Mouse (Mus musculus): ENCODE measurements around the gene Pcsk6.
"Not testable (repeated sequence)": the region's sequence is repeated elsewhere in the genome, so short reads cannot be mapped to it uniquely, and the experiment has no call there.

The Pcsk6 gene

DNA sequence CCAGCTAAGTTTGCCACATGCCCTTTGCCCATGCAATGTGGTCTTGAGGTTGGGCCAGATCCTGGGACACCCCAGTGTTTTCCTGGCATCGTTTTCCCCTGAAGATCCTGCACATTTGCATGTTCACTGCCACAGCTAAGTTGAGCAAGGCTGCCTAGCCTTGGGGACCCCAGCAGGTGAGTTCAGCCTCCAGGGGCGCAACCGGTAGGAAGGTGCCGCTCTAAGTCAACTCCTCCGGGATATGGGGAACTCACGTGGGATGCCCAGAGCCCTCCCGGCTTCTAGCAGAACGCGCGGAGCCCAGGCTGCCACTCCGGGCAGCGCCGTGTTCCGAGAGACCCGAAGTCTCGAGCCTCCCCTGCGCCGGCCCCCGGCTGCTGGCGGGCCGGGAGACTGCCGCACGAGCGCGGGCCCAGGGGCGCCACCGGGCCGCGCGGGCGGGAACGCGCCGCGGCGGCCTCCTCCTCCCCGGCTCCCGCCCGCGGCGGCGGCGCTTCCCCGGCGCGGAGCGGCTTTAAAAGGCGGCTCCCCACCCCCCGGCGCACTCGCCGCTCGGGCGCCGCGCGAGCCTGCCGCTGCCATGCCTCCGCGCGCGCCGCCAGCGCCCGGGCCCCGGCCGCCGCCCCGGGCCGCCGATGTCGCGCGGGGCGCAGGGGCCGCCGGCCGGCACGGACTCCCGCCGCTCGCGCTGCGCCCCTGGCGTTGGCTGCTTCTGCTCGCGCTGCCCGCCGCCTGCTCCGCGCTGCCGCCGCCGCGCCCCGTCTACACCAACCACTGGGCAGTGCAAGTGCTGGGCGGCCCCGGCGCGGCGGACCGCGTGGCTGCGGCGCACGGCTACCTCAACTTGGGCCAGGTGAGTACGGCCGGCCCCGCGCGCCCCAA is at the start of gene Pcsk6:
Pcsk6 (plus strand) TSS at position 144 of the 882 bp plus-strand sequence.
- DNase-seq (ENCODE audit: low read depth, low spot score), result no peak

- DNase-seq (ENCODE audit: low read depth, low spot score), result no peak
Measured at GRCm38 (mm10) chr7:65813611-65814212, 47.8 kb upstream of the Pcsk6 start.

GRCm38 (mm10) chr7:65817564-65817963 is 44.0 kb upstream of the Pcsk6 start:
- no peak for DNase-seq (ENCODE audit: low read depth, low spot score)

DNA sequence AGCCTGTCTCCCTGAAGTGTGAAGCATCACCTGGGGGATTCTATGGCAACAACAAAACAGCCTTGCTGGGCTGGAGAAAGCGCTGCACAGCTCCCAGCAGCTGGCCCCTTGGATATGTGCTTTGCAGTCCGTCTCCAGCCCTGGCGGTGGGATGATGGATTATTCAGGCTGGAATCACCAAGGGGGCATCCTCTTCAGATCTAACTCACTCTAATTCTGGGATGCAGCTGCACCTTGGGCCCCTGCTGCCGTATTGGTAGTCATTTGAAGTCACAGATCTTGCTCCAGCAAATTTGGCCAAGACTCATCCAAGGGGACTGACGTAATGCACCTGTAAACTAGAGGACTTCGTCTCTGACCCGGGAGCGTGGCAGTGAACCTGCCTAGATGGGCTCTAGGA is 41.1 kb upstream of the Pcsk6 start:
- no peak for DNase-seq (ENCODE audit: low read depth, low spot score)

GRCm38 (mm10) chr7:65821901-65822300 is 39.6 kb upstream of the Pcsk6 start:
- not testable (repeated sequence) for DNase-seq (ENCODE audit: low read depth, low spot score)

- no peak for DNase-seq (ENCODE audit: low read depth, low spot score)
Measured at GRCm38 (mm10) chr7:65822506-65823119, 38.9 kb upstream of the Pcsk6 start.

DNA sequence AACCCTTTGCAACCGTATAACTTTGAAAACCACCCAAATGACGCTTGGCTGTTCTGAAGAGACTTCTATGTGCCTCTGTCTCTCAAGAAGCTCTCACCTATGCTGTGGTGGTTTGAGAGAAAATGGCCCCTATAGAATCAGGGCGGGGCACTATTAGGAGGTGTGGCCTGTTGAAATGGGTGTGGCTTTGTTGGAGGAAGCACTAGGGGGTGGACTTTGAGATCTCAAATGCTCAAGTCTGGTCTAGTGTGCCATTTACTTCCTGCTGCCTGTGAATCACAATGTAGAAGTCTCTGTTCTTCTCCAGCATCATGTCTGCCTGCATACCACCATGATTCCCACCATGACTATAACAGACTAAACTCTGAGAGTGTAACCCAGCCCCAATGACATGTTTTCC is 21.8 kb upstream of the Pcsk6 start:
- no peak for DNase-seq (ENCODE audit: low read depth, low spot score)

GRCm38 (mm10) chr7:65843210-65843609 is 18.3 kb upstream of the Pcsk6 start:
- no peak for DNase-seq (ENCODE audit: low read depth, low spot score)

DNA sequence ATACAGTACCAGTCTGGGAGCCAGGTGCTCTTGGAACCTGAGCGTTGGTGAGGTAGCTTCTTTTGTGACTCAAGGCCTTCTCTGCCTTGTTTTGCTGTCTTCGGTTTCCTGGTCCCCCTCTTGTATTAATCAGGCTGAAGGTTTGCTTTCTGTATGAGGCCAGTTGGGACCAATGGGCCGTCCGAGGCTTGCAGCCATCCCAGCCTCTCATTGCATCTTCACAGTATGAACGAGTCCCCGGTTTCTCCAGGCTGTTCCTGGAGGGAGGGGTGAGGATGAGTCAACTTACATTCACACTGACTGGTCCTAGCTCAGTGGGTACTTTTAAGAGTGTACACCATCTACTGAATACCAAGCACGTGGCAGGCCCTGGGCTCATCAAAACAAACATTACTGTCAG is 553 bp upstream of the Pcsk6 start:
- no peak for DNase-seq (ENCODE audit: low read depth, low spot score)

- no peak for DNase-seq (ENCODE audit: low read depth, low spot score)
Measured at GRCm38 (mm10) chr7:65862473-65863176, 1.1 kb downstream of the Pcsk6 start.

DNA sequence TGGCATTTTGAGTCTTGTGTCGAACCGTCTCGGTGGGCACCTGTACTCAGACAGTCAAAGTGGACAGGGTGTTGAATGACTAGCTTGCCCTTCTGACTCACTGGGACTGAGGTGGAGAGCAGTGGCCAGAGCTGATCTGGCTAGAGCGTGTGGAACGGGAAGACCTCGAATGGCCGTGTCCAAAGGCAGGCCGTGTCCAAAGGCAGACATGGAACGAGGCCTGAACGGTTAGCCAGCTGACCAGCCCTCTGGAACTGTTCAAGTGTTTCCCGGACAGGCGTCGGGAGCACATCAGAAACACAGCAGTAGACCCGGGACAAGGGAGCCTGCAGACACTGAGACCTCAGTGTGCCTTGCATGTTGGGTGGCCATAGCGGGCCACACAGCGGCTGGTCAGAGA is 7.6 kb downstream of the Pcsk6 start:
- DNase-seq (ENCODE audit: low read depth, low spot score), result no peak

DNA sequence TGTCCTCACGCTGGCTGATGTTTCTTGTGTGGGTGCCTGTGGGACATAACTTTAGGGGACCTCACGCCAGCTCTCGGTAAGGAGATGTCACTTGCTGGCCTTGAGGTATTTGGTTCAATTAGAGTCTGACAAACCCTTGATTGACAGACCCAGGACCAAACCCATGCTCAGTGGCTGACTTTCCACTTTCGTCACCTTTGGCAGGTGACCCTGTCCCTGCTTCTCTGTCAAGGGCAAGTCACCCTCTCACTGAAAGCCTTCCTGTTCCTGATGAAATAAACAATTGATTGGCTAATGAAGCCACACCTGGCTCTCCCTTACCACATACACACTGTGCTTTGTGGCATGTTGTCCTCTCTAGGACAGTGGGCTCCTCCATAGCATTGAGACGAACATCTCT is 8.3 kb downstream of the Pcsk6 start:
- no peak for DNase-seq (ENCODE audit: low read depth, low spot score)

GRCm38 (mm10) chr7:65870227-65870626 is 8.7 kb downstream of the Pcsk6 start:
- no peak for DNase-seq (ENCODE audit: low read depth, low spot score)

DNA sequence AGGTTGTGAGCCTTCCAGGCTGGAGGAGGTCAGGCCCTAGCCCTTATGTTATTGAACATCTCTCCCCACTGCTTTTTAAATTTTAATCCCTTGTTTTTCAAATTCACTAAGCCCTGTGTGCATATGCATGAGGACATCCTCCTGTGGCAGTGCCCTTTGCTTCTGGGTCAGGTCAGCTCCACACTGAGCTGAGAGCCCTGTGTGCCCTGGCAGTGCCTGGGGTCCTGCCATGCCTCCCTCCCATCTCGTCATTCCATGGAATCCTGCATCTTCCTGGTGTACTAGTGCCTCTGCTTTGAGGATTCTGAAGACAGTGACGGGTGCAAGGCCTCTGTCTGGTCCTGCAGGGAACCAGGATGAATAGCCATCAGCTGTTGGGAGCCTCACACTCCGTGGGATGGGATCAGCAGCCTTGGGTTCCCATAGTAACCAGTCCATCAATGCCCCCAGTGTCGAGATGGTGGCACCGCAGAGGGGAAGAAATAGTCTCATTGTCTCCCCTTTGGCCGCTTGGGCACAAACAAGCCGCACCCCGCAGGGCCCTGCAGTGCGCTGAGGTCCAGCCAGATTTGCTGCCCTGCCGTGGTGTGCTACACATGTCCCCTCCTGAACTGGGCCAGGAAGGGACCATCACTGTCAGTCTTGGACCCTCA is 9.5 kb downstream of the Pcsk6 start:
- peak; percentile 28 for DNase-seq (ENCODE audit: low read depth, low spot score)

DNA sequence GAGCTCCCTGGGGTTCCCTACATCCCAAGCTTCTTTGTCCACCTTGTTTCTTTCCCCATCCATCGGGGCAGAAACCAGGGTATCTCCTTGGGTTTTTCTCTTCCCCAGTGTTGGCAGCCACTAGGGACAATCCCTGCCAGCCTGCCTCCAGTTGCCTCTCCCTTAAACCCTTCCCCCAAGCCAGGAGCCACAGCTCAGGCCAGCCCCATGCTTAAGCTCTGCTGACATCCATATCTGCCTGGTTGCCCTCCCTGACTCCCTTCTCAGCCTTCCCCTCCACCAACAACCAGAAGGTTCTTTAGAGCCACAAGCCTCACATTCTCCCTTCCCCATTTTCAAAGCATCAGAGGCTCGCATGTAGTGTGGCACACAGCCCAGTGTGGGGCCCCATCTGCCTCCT is 10.3 kb downstream of the Pcsk6 start:
- DNase-seq (ENCODE audit: low read depth, low spot score), result no peak

GRCm38 (mm10) chr7:65873176-65873845 is 11.8 kb downstream of the Pcsk6 start:
- DNase-seq (ENCODE audit: low read depth, low spot score), result no peak

DNA sequence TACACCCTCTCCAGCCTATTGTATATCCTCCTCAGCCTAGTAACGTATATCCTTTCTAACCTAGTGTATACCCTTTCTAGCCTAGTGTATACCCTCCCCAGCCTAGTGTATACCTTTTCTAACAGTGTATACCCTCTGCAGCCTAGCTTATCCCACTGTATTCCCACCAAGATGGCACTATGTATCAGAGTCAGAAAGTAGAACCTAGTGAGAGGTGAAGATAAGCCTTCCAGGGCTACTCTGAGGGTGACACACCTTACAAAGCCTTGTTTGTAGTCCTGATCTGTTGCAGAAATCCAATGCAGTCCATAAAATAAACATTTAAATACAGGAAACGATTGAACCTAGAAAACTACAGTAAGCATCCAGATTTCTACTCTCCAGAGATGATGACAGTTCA is 12.4 kb downstream of the Pcsk6 start:
- DNase-seq (ENCODE audit: low read depth, low spot score), result no peak

DNA sequence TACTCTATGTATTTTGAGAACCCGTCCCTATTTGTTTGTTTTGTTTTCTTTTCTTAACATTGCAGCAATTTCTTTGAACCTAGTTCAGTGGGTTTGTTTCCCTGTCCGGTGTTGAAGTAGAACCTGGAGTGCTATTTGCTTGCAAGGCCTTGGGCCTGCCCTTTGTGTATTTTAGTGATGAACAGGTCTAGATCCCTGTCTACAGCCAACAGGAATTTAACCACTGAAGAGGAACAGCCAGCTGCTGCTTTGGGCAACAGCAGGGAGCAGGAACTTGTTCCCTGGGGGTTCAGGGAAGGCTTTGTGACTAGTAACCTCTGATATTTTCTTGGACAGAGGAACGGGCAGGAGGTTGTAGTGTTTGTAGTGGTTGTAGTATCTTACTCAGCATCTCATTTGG is 15.1 kb downstream of the Pcsk6 start:
- no peak for DNase-seq (ENCODE audit: low read depth, low spot score)

- no peak for DNase-seq (ENCODE audit: low read depth, low spot score)
Measured at GRCm38 (mm10) chr7:65878234-65878633, 16.7 kb downstream of the Pcsk6 start.

DNA sequence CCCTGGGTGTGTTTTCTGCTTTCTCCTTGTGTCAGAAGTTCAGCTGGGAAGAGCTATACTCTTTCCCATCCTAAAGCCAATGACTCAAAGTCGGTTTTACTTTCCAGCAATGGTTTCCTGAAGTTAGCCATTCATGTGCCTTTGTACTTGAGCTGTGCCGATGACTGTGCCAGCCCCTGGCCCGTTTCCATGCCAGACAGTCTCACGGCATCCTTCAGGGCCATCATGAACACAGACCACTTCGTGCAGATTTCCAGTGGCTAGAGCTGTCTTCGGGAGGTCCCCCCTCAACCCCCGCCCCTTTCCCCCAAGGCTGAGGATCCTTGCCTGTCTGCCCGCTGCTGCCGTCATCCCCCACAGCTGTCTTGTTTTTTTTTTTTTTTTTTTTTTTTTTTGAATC is 17.8 kb downstream of the Pcsk6 start:
- DNase-seq (ENCODE audit: low read depth, low spot score), result no peak

- DNase-seq (ENCODE audit: low read depth, low spot score), result no peak
Measured at GRCm38 (mm10) chr7:65880666-65881289, 19.2 kb downstream of the Pcsk6 start.

Measured in brain, embryonic 18.5 days (tissue).